Mouse (Mus musculus) heart, adult 9 months (tissue): ENCODE measurements at regions not wholly inside any gene's neighbourhood (a gene's known extent, or its start where the extent isn't known, plus 50 kb on each side); places are given as distances from the start of the nearest gene placed in this dataset.

Experiments used
- DNase-seq, 2 experiments: peaks; one replicate each; pipeline ENCODE4 v3.0.0; 2022; ENCODE audit warnings: low spot score in 2 of 2

GRCm38 (mm10) chr5:44416844-44417589 lies 190.6 kb upstream of the Tapt1 start:
- peak in 1 of 2 experiments; percentile 25 for DNase-seq

DNA sequence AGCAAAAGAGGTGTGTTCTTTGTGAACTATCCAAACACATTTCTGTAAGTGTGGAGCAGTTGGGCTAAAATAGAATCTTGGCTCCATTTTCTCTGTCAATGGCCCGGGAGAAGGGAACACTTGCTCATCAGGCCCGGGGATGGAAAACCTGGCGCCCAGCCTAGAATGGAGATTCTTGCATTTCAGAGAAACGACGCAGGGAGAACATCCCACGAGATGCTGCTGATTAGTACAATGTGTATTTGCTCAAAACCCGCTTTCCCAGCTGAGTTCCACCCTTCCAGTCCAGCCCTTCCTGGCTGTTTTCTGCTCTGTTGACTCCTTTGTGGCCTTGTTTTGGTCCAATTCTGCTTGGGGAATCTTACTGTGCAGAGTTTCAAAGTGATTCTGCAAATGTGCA lies 188.0 kb upstream of the Tapt1 start:
- DNase-seq, result peak; percentile 71 to 81

DNA sequence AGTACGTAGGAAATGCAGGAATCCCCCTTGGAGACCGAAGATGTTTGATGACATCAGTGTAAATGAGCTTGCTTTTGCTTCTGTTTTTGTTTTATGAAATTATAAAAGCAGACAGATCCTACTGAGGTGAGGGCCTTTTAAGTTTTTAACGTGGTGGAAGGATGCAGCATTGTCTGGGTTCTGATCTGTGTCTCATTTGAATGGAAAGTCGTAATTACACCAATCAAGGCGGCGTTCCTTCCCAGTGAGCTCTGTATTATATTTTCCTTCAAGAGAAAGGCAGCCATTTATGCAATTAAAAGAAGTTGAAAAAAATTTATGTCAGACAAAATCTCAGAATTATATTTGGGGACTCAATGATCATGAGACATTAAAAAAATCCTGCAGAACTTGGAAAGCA lies 176.9 kb upstream of the Tapt1 start:
- DNase-seq, result no peak

GRCm38 (mm10) chr5:44400573-44401332 lies 174.3 kb upstream of the Tapt1 start:
- no peak for DNase-seq

DNA sequence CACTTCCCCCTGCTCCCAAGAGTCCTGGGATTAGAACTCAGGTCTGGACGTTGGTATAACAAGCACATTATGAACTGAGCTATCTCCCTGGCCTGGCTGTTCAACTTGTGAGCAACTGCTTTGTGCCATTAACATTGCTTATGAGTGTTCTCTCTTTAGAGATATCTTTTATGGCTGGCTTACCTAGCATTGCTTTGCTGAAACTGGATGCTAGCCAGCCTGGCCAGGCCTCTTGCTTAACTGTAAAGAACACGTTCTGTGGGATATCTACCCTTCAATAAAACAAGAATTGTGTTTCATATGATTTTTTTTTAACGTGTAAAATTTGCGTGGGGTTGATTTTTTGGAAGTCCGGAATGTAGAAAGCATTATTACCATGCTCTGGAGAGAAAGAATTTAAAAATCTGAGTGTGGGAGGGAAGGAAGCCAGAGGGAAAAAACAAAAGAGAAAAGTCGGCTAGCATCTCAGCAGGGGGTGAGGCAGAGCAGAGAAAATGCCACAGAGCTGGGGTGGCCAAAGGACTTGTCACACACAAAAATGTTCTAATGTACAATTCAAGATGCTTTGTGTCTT lies 160.9 kb upstream of the Tapt1 start:
- DNase-seq, result no peak

DNA sequence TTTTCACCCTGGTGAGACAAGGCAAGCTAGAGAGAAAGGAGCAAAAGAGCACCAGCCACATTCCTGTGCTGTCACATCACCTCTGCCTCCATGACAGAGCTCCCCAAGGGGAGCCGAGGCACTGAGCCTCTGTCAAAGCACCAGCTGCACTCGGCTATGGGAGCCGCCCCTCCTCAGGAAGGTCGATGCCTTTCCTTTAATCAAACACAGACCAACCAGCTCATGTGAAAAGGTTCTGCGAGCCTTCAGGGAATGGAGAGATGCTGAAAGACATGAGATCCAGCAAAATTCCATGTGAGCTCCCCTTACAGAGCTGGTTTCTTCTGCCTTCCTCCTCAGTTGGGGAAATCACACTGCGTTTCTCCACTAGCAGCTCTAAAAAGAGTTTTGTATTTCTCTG lies 159.8 kb upstream of the Tapt1 start:
- no peak for DNase-seq

DNA sequence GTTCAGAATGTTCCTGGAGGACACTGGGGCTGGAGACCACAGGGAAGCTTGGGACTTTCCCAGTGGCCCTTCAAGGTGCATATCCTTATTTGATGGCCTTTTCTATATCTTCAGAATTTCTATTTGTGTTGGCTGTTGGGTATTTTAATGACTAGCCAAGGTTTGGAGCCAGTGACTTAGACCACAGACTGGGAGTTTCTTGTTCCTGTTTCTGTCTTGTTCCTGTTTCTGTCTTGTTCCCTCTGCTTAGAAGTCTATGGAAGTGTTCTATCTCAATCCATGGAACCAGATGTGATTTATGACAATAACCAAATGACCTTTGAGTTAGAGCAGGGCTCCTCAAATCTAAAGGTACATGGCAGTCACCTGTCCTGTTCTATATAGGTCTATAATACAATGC lies 156.6 kb upstream of the Tapt1 start:
- DNase-seq, result no peak

DNA sequence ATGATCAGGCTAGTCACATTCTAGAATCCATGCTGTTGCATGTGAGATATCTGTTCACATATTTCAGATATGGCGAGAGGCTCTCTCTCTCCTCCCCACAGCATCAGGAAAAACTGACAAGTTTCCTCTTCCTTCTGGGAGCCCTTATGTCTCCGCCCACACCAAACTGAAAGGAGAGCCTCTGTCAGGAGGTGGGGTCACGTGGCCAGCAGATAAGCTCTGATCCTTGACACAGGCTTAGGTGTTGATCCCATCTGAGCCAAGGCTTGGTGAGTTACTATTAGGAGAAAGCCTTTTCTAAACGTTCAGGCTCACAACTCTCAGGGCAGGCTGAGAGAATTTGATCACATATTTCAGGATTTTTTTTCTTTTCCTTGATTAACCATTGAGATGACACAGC lies 143.6 kb upstream of the Tapt1 start:
- no peak for DNase-seq

DNA sequence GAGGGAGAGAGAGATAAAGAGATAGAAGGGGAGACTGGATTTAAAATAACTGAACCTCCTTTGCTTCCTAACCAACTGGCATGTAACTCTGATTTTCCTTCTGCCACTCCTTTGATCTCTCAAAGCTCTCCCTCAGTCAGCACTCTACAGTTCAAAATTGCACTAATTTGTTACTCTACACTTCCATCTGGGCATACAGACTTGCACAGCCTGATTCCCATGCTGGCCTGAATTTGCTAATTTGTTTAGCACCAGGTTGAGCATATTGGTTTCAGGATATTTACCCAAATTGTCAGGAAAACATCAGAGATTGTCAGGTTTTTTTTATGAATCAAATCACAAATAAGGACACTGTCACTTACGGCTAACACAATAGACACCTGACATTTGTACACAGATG lies 125.9 kb upstream of the Tapt1 start:
- no peak for DNase-seq

DNA sequence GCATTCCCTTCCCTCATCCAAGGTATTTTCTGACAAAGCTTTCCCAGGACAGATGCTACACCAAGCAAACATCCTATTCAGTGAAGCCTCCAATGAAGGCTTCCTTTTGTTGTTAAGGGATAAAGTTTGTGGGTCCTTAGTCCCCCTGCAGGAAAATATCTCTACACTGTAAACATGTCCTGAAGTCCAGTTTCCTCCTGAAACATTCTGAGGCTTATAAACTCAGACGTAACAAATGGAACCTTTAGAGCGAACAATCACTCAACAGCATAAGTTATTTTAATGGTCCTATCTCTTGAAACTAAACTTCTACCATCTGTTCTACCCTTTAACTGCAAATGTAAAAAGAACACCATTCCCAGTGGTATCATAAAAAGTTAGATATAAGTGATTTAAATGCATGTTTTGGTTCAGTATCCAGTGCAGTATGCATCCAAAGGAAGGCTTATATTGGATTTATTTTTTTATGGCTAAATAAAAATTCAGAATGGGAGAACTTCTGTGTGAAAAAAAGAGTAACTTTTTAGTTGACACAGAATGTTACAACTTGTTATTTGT lies 115.1 kb upstream of the Tapt1 start:
- no peak for DNase-seq

- no peak for DNase-seq
These were observed 112.2 kb upstream of the Tapt1 start for GRCm38 (mm10) chr5:44338662-44339061.

DNA sequence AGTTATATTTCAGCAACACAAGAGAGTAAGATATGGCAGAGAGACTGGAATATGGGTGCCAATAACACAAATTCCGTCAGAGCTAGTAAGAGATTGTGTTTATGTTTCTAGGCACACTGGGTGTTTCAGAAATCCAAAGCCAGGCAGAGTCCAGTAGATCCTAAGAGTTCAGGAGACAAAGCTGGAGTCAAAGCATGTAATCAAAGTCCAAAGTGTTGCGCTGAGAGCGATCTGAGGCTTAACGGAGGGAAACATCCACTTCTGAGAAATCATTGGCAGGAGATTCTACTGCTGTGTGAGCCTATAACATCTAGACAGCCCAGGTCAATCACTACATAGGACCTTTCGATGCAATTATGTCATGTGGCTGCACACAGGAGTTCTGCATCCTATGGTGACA lies 109.3 kb upstream of the Tapt1 start:
- no peak for DNase-seq

GRCm38 (mm10) chr5:44319626-44320025 lies 93.2 kb upstream of the Tapt1 start:
- no peak for DNase-seq

DNA sequence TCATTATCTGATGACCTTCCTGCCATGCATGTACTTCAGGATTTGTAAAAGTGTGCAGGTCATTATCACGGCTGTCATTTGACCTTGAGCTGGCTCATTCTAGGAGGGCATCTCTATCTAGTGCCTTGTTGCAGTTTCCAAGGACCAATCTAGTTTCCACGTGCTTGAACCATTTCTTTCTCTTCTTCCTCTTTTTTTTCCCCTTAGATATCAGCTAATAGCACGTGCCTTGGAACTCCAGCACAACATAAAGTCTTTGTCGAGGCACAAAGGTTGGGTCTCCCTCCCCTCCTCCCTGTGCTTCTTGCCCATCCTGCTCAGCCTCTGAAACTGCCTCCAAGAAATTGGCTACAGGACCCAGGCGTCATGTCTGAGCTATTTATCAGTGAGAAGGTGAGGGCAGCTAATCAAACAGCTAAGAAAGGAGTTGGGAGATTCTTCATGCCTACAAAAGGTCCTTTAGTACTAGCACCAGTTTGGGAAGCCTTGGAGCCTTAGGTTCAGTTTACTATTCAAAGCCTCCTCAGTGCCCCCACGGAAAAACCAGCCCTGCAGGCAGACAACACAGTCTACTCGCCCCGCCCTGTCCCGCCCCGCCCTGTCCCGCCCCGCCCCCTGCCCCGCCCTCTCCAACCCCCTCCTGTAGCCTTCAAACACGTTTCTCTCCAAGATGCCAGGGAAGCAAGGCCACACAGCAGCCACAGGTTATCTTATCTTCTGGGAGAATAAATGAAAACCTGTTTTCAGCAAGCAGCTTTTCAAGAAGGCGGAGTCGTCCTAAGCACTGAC lies 80.5 kb upstream of the Tapt1 start:
- no peak for DNase-seq

DNA sequence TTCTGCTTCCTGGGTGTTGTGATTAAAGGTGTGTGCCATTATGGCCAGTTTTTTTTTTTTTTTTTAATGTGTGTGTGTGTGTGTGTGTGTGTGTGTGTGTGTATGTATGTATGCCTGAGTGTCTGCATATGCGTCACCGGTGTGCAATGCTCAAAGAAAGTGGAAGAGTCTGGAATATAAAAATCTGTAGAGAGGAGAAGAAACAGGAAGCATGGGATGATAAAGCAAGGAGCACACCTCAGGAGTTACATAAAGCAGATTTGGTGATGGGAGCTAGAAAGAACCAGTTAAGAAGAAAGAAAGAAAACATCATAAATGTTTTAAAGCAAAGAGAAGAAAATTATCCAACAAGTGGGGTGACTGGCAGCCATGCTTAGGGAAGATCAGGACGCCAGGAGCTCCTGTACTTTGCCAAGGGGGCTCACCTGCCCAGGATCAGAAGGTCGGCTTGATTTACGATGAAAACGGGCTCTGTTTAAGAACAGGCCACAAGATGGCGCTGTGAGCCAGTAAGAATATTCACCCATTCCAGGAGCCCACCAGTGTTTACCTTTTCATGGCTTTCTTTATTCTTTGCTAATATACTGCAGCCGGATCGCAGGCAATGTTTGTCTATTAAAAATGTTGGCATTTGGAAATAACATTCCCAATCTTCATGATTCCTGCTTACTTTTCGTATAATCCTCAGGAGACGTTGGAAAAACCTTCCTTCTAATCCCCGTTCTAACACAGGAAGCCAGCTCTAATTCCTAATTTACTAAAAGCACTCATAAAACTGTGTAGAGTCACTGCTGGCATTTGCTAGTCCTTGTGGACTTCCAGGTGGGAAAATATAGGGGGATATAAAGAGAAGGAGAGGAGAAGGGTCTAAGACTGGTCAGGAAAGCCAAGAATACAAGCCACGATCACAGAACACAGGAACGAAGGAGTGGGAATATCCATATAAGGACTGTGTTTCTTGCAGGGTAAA lies 77.7 kb upstream of the Tapt1 start:
- peak; percentile 11 to 22 for DNase-seq

- peak; percentile 23 to 44 for DNase-seq
These were observed 58.0 kb upstream of the Tapt1 start for GRCm38 (mm10) chr5:44284384-44284783.
